ENCODE assay signal across 10 mouse cellular contexts in genomic region chr5:114875858-114876257, GRCm38 (mm10). TPM values are rescaled to one million over a fixed set of nuclear protein-coding genes. Genes with fewer than 3 reads are reported as not detected.
A peak's percentile ranks its signal among the peaks of the same experiment; 100 is the strongest.
DNase-seq lines count a peak whose midpoint lies in the region; ATAC-seq and TF ChIP-seq lines count a peak whose summit lies in the region.
"Had no signal": no experiment of that assay in that cellular context is flagged by ENCODE, and none has a peak within 500 bp of the region (broad histone marks: within the 10 kb centered on the region; RNA-seq: fewer than 3 reads in every experiment).

No protein-coding gene starts in this region.

- no peaks in the 10 kb centered on the region for H3K79me2 ChIP-seq in CH12.LX (replicated peaks; ENCODE audit: control insufficient read depth, extremely low read depth, insufficient read depth, poor library complexity, severe bottlenecking)

- no peak for TF ChIP-seq POLR2A in CH12.LX (IDR thresholded peaks at IDR 0.05; ENCODE audit: low read depth, low read length)

- H3K4me2 ChIP-seq in heart, embryonic 13.5 days: peak overlapping the region; percentile 44
- peak overlapping the region; percentile 63 for H3K4me2 ChIP-seq in CH12.LX (ENCODE audit: insufficient read depth, low read depth, poor library complexity, severe bottlenecking)

- no peak for ATAC-seq in heart, embryonic 13.5 days (ENCODE audit: extremely low read depth, insufficient number of reproducible peaks, low FRiP score, low TSS enrichment)
- no peak for ATAC-seq in activated CD4-positive, CD25-positive, alpha-beta regulatory T cell, adult 4 months

- peak; percentile 74 for TF ChIP-seq RAD21 in CH12.LX (IDR thresholded peaks at IDR 0.05; ENCODE audit: low read depth, low read length)

- TF ChIP-seq EP300 in CH12.LX (IDR thresholded peaks at IDR 0.05; ENCODE audit: low read length): no peak

- H3K27me3 ChIP-seq in heart, embryonic 13.5 days (replicated peaks): peaks cover 38% of the 10 kb centered on the region
- H3K27me3 ChIP-seq in heart, embryonic 10.5 days (ENCODE audit: insufficient read depth, poor library complexity, severe bottlenecking): peaks cover 18% of the 10 kb centered on the region; the same call in 1 of the 2 replicates
- no peaks in the 10 kb centered on the region for H3K27me3 ChIP-seq in CH12.LX (replicated peaks)
- H3K27me3 ChIP-seq in embryonic facial prominence, embryonic 10.5 days (replicated peaks; ENCODE audit: low read depth, poor library complexity, severe bottlenecking): no peaks in the 10 kb centered on the region

- WGBS in heart, embryonic 13.5 days: 59% methylated on average over 6 of the region's 6 CpGs
- 44% methylated on average over 6 of the region's 6 CpGs for WGBS in heart, embryonic 10.5 days
- 52% methylated on average over 6 of the region's 6 CpGs for WGBS in embryonic facial prominence, embryonic 10.5 days

- no peak for DNase-seq in heart, embryonic 10.5 days (ENCODE audit: low spot score)
- DNase-seq in CH12.LX (ENCODE audit: extremely low read depth): no peak
- no peak for DNase-seq in embryonic facial prominence, embryonic 10.5 days (ENCODE audit: low spot score)
- DNase-seq in kidney, postnatal 4 days: peak; percentile 57 to 61
- no peak for DNase-seq in cerebellum, adult 11-12 months
- DNase-seq in ovary, postnatal 14 days (ENCODE audit: low spot score): no peak

- no peak overlapping the region for H3K27ac ChIP-seq in heart, embryonic 13.5 days (replicated peaks)
- no peak overlapping the region for H3K27ac ChIP-seq in heart, embryonic 10.5 days
- H3K27ac ChIP-seq in CH12.LX (ENCODE audit: insufficient read depth, low read depth): no peak overlapping the region
- H3K27ac ChIP-seq in embryonic facial prominence, embryonic 10.5 days (replicated peaks): peak overlapping the region; percentile 76

- H3K9ac ChIP-seq in heart, embryonic 13.5 days: no peak overlapping the region
- no peak overlapping the region for H3K9ac ChIP-seq in CH12.LX (ENCODE audit: insufficient read depth, low read depth)

- in situ Hi-C loops in CH12.LX (cut with MboI; ENCODE audit: low pct_ligation_motif_present, low pct_unique_long_range_greater_than_20kb, low sequenced_read_pairs): no loop called here

- TF ChIP-seq CTCF in CH12.LX (conservative IDR thresholded peaks at IDR 0.05 in 1 of 2, IDR thresholded peaks at IDR 0.05 in 1 of 2; ENCODE audit: low read depth in 2 of 2, low read length in 2 of 2): peak in 1 of 2 experiments; percentile 72; a peak in 2 of 4 replicates

- dilution Hi-C loops in CH12.LX (cut with MboI; ENCODE audit: extremely low pct_ligation_motif_present, extremely low pct_unique_long_range_greater_than_20kb, low sequenced_read_pairs): no loop called here

- peaks cover 8% of the 10 kb centered on the region for H3K4me1 ChIP-seq in heart, embryonic 13.5 days
- peaks cover 19% of the 10 kb centered on the region for H3K4me1 ChIP-seq in heart, embryonic 10.5 days
- peaks cover 0 to 6% of the 10 kb centered on the region in 2 experiments; a peak in 1 of 4 replicates for H3K4me1 ChIP-seq in CH12.LX (ENCODE audit: control insufficient read depth in 1 of 2, insufficient read depth in 2 of 2)
- peaks cover 40% of the 10 kb centered on the region for H3K4me1 ChIP-seq in embryonic facial prominence, embryonic 10.5 days

- no peaks in the 10 kb centered on the region for H3K9me3 ChIP-seq in heart, embryonic 13.5 days
- H3K9me3 ChIP-seq in heart, embryonic 10.5 days: no peaks in the 10 kb centered on the region
- H3K9me3 ChIP-seq in CH12.LX (replicated peaks; ENCODE audit: low read length): no peaks in the 10 kb centered on the region
- no peaks in the 10 kb centered on the region for H3K9me3 ChIP-seq in embryonic facial prominence, embryonic 10.5 days

- no peaks in the 10 kb centered on the region for H3K36me3 ChIP-seq in heart, embryonic 13.5 days
- no peaks in the 10 kb centered on the region for H3K36me3 ChIP-seq in heart, embryonic 10.5 days
- no peaks in the 10 kb centered on the region for H3K36me3 ChIP-seq in CH12.LX (replicated peaks in 1 of 2; ENCODE audit: control insufficient read depth in 1 of 2, insufficient read depth in 1 of 2, low read length in 1 of 2)
- H3K36me3 ChIP-seq in embryonic facial prominence, embryonic 10.5 days (replicated peaks): no peaks in the 10 kb centered on the region

- H3K4me3 ChIP-seq in heart, embryonic 13.5 days: no peak overlapping the region
- no peak overlapping the region for H3K4me3 ChIP-seq in heart, embryonic 10.5 days
- H3K4me3 ChIP-seq in CH12.LX (replicated peaks in 1 of 3; ENCODE audit: low read depth in 2 of 3, low read length in 2 of 3, poor library complexity in 1 of 3): no peak overlapping the region
- no peak overlapping the region for H3K4me3 ChIP-seq in embryonic facial prominence, embryonic 10.5 days

TF ChIP-seq in CH12.LX, 34 proteins besides CTCF, POLR2A, EP300 and RAD21:
- TF ChIP-seq MAZ (IDR thresholded peaks at IDR 0.05; ENCODE audit: low read depth, low read length) (0 out of 2 replicates have a peak, but pooled peaks have one; percentile 64), JUN (IDR thresholded peaks at IDR 0.05; ENCODE audit: insufficient read depth, low read depth, low read length) (no peak), SMC3 (IDR thresholded peaks at IDR 0.05; ENCODE audit: low read depth, low read length) (peak; percentile 72)

RNA-seq across cellular contexts. Expression of gene Gm9936, which starts 17.4 kb away (rescaled TPM):
- not detected in 2 replicates for polyA plus RNA-seq in heart, embryonic 13.5 days (2015; fragmentation: Nextera tagmentation; extraction: Ambion mirVana)
- not detected in 2 replicates for polyA plus RNA-seq in heart, embryonic 10.5 days (2016; fragmentation: Nextera tagmentation; extraction: Ambion mirVana)
- total RNA-seq in CH12.LX (2012; rRNA removed) (0.04 TPM in 1 of 2 replicates, not detected in the other), CH12.LX (2014; rRNA removed) (0.15 and 0.26 TPM in 2 replicates)
- 0.11 TPM in 1 of 2 replicates, not detected in the other for polyA plus RNA-seq in CH12.LX (2012; ENCODE audit: insufficient read length, low read depth)
- polyA plus RNA-seq in embryonic facial prominence, embryonic 10.5 days (2016; fragmentation: Nextera tagmentation; extraction: Ambion mirVana): 0.08 and 0.12 TPM in 2 replicates
- not detected for polyA plus RNA-seq in activated CD4-positive, CD25-positive, alpha-beta regulatory T cell, adult 4 months (2017; shearing (Covaris generic))

RNA-seq across cellular contexts. Expression of gene Oasl2, which starts 20.9 kb away (rescaled TPM):
- 4.5 and 6.2 TPM in 2 replicates for polyA plus RNA-seq in heart, embryonic 13.5 days (2015; fragmentation: Nextera tagmentation; extraction: Ambion mirVana)
- 1.1 and 1.7 TPM in 2 replicates for polyA plus RNA-seq in heart, embryonic 10.5 days (2016; fragmentation: Nextera tagmentation; extraction: Ambion mirVana)
- total RNA-seq in CH12.LX (2012; rRNA removed) (not detected in 2 replicates), CH12.LX (2014; rRNA removed) (not detected in 2 replicates)
- polyA plus RNA-seq in CH12.LX (2012; ENCODE audit: insufficient read length, low read depth): 0.31 and 0.38 TPM in 2 replicates
- 0.68 and 0.72 TPM in 2 replicates for polyA plus RNA-seq in embryonic facial prominence, embryonic 10.5 days (2016; fragmentation: Nextera tagmentation; extraction: Ambion mirVana)
- polyA plus RNA-seq in activated CD4-positive, CD25-positive, alpha-beta regulatory T cell, adult 4 months (2017; shearing (Covaris generic)): 10 to 100 TPM in 1 of 2 experiments, 1 to 10 TPM in 1; 6.8 to 14.9 TPM

RNA-seq across cellular contexts. Expression of gene 4930519G04Rik, which starts 22.4 kb away (rescaled TPM):
- polyA plus RNA-seq in heart, embryonic 13.5 days (2015; fragmentation: Nextera tagmentation; extraction: Ambion mirVana): not detected in 2 replicates
- not detected in 2 replicates for polyA plus RNA-seq in heart, embryonic 10.5 days (2016; fragmentation: Nextera tagmentation; extraction: Ambion mirVana)
- total RNA-seq in CH12.LX (2012; rRNA removed) (not detected in 2 replicates), CH12.LX (2014; rRNA removed) (not detected in 2 replicates)
- not detected in 2 replicates for polyA plus RNA-seq in CH12.LX (2012; ENCODE audit: insufficient read length, low read depth)
- not detected in 2 replicates for polyA plus RNA-seq in embryonic facial prominence, embryonic 10.5 days (2016; fragmentation: Nextera tagmentation; extraction: Ambion mirVana)
- polyA plus RNA-seq in activated CD4-positive, CD25-positive, alpha-beta regulatory T cell, adult 4 months (2017; shearing (Covaris generic)): not detected
- polyA plus RNA-seq: frontal cortex, adult 2 months; liver, embryonic 16.5 days had no signal

RNA-seq across cellular contexts. Expression of gene Oasl1, which starts 47.2 kb away (rescaled TPM):
- polyA plus RNA-seq in heart, embryonic 13.5 days (2015; fragmentation: Nextera tagmentation; extraction: Ambion mirVana): 0.56 and 0.67 TPM in 2 replicates
- polyA plus RNA-seq in heart, embryonic 10.5 days (2016; fragmentation: Nextera tagmentation; extraction: Ambion mirVana): 0.31 TPM in 1 of 2 replicates, not detected in the other
- total RNA-seq in CH12.LX (2012; rRNA removed): not detected in 2 replicates
- not detected in 2 replicates for total RNA-seq in CH12.LX (2014; rRNA removed)
- 0.37 and 0.46 TPM in 2 replicates for polyA plus RNA-seq in CH12.LX (2012; ENCODE audit: insufficient read length, low read depth)
- 0.24 TPM in 1 of 2 replicates, not detected in the other for polyA plus RNA-seq in embryonic facial prominence, embryonic 10.5 days (2016; fragmentation: Nextera tagmentation; extraction: Ambion mirVana)
- polyA plus RNA-seq in activated CD4-positive, CD25-positive, alpha-beta regulatory T cell, adult 4 months (2017; shearing (Covaris generic)): 1 to 10 TPM; 1.7 to 4.1 TPM

RNA-seq across cellular contexts. Expression of gene 1500011B03Rik, which starts 52.6 kb away (rescaled TPM):
- 53.8 and 54.5 TPM in 2 replicates for polyA plus RNA-seq in heart, embryonic 13.5 days (2015; fragmentation: Nextera tagmentation; extraction: Ambion mirVana)
- 58.7 and 77.1 TPM in 2 replicates for polyA plus RNA-seq in heart, embryonic 10.5 days (2016; fragmentation: Nextera tagmentation; extraction: Ambion mirVana)
- total RNA-seq in CH12.LX (2012; rRNA removed): 15.5 and 17.5 TPM in 2 replicates
- 39.1 and 39.7 TPM in 2 replicates for total RNA-seq in CH12.LX (2014; rRNA removed)
- 31.4 and 35.5 TPM in 2 replicates for polyA plus RNA-seq in CH12.LX (2012; ENCODE audit: insufficient read length, low read depth)
- 108 TPM in 2 replicates for polyA plus RNA-seq in embryonic facial prominence, embryonic 10.5 days (2016; fragmentation: Nextera tagmentation; extraction: Ambion mirVana)
- 10 to 100 TPM; 52.5 to 64.1 TPM for polyA plus RNA-seq in activated CD4-positive, CD25-positive, alpha-beta regulatory T cell, adult 4 months (2017; shearing (Covaris generic))

Comparison
In these comparisons a context has a peak if more than half of its experiments do, and no peak if none do; other contexts are left out.
1. DNase-seq: peak in kidney, postnatal 4 days (2 of 2); none in heart, embryonic 10.5 days (single experiment), CH12.LX (single experiment), embryonic facial prominence, embryonic 10.5 days (single experiment), cerebellum, adult 11-12 months (single experiment) and ovary, postnatal 14 days (single experiment).